In genomic region chr9:21961366-21961980, GRCm38 (mm10) we compare ENCODE assay signal across 8 mouse cellular contexts. TPM values are rescaled to one million over a fixed set of nuclear protein-coding genes. Genes with fewer than 3 reads are reported as not detected.
DNase-seq lines count a peak whose midpoint lies in the region; ATAC-seq and TF ChIP-seq lines count a peak whose summit lies in the region.

No protein-coding gene starts in this region.

- WGBS in embryonic facial prominence, embryonic 13.5 days, result 1% methylated on average over 35 of the region's 35 CpGs
- 3% methylated on average over 35 of the region's 35 CpGs for WGBS in intestine, embryonic 15.5 days
- 1% methylated on average over 35 of the region's 35 CpGs for WGBS in midbrain, embryonic 12.5 days

- peak overlapping the region; percentile 47 for H3K4me3 ChIP-seq in left cerebral cortex, adult 2 months
- H3K4me3 ChIP-seq in embryonic facial prominence, embryonic 13.5 days, result peak overlapping the region; percentile 49
- H3K4me3 ChIP-seq in intestine, embryonic 15.5 days (replicated peaks), result peak overlapping the region; percentile 40
- H3K4me3 ChIP-seq in midbrain, embryonic 12.5 days, result peak overlapping the region; percentile 39

- H3K4me1 ChIP-seq in embryonic facial prominence, embryonic 13.5 days, result peaks cover 36% of the 10 kb centered on the region
- H3K4me1 ChIP-seq in intestine, embryonic 15.5 days (replicated peaks), result peaks cover 27% of the 10 kb centered on the region
- peaks cover 31% of the 10 kb centered on the region for H3K4me1 ChIP-seq in midbrain, embryonic 12.5 days

- intact Hi-C loops in left cerebral cortex, adult 2 months (cut with DNase I), result no loop called here
- intact Hi-C loops in left cerebral cortex, postnatal 36 days (cut with DNase I), result loop anchor here (5.0 kb wide), 1 partner anchor 91 kb away; the partner anchor contains the start of gene Elavl3
- intact Hi-C loops in gastrocnemius, postnatal 36 days (cut with DNase I), result no loop called here

- DNase-seq in left cerebral cortex, adult 2 months (ENCODE audit: extremely low spot score in 1 of 2, low spot score in 2 of 2), result peak in 1 of 2 experiments; percentile 33
- DNase-seq in left cerebral cortex, adult 8-10 months (ENCODE audit: low spot score in 2 of 2), result no peak
- DNase-seq in left cerebral cortex, postnatal 36 days (ENCODE audit: low spot score in 2 of 2), result no peak
- DNase-seq in right cerebral cortex, postnatal 4 days, result no peak
- no peak for DNase-seq in gastrocnemius, postnatal 36 days

- peak overlapping the region; percentile 61 for H3K9ac ChIP-seq in embryonic facial prominence, embryonic 13.5 days
- no peak overlapping the region for H3K9ac ChIP-seq in intestine, embryonic 15.5 days
- H3K9ac ChIP-seq in midbrain, embryonic 12.5 days (replicated peaks), result no peak overlapping the region; the same call in 1 of the 2 replicates

- H3K36me3 ChIP-seq in embryonic facial prominence, embryonic 13.5 days, result peaks cover 7% of the 10 kb centered on the region; the same call in 1 of the 2 replicates
- no peaks in the 10 kb centered on the region for H3K36me3 ChIP-seq in intestine, embryonic 15.5 days
- H3K36me3 ChIP-seq in midbrain, embryonic 12.5 days, result no peaks in the 10 kb centered on the region

- ATAC-seq in embryonic facial prominence, embryonic 13.5 days (ENCODE audit: insufficient number of reproducible peaks, insufficient read depth, low FRiP score, low TSS enrichment, low read depth), result no peak
- ATAC-seq in intestine, embryonic 15.5 days, result no peak
- no peak for ATAC-seq in midbrain, embryonic 12.5 days (ENCODE audit: low FRiP score, low read depth)

- H3K4me2 ChIP-seq in embryonic facial prominence, embryonic 13.5 days, result peak overlapping the region; percentile 84
- H3K4me2 ChIP-seq in intestine, embryonic 15.5 days (replicated peaks), result peak overlapping the region; percentile 95
- H3K4me2 ChIP-seq in midbrain, embryonic 12.5 days (replicated peaks), result peak overlapping the region; percentile 63

- peaks cover 59% of the 10 kb centered on the region for H3K27me3 ChIP-seq in embryonic facial prominence, embryonic 13.5 days
- peaks cover 41% of the 10 kb centered on the region for H3K27me3 ChIP-seq in intestine, embryonic 15.5 days (replicated peaks)
- H3K27me3 ChIP-seq in midbrain, embryonic 12.5 days, result peaks cover 59% of the 10 kb centered on the region

- no peak for TF ChIP-seq CTCF in left cerebral cortex, adult 2 months (IDR thresholded peaks at IDR 0.05)

- peak overlapping the region; percentile 70; the same call in 1 of the 2 replicates for H3K27ac ChIP-seq in left cerebral cortex, adult 2 months
- H3K27ac ChIP-seq in embryonic facial prominence, embryonic 13.5 days, result no peak overlapping the region
- no peak overlapping the region for H3K27ac ChIP-seq in intestine, embryonic 15.5 days
- no peak overlapping the region for H3K27ac ChIP-seq in midbrain, embryonic 12.5 days (replicated peaks)

- H3K9me3 ChIP-seq in embryonic facial prominence, embryonic 13.5 days, result no peaks in the 10 kb centered on the region
- H3K9me3 ChIP-seq in intestine, embryonic 15.5 days, result no peaks in the 10 kb centered on the region
- H3K9me3 ChIP-seq in midbrain, embryonic 12.5 days, result no peaks in the 10 kb centered on the region

RNA-seq across cellular contexts. Expression of gene Epor, which starts 1.8 kb away (rescaled TPM):
- 10 to 100 TPM; 10.2 to 12.1 TPM for total RNA-seq in left cerebral cortex, adult 2 months (2021)
- 10 to 100 TPM; 12.9 to 15.3 (median 14.4) TPM for total RNA-seq in left cerebral cortex, adult 8-10 months (2022)
- polyA plus RNA-seq in embryonic facial prominence, embryonic 13.5 days (2015; fragmentation: Nextera tagmentation; extraction: Ambion mirVana), result 8.5 and 9.3 TPM in 2 replicates
- 4.0 and 4.3 TPM in 2 replicates for polyA plus RNA-seq in intestine, embryonic 15.5 days (2015; fragmentation: Nextera tagmentation; extraction: Ambion mirVana)
- 3.0 and 3.4 TPM in 2 replicates for polyA plus RNA-seq in midbrain, embryonic 12.5 days (2016; fragmentation: Nextera tagmentation; extraction: Ambion mirVana)
- total RNA-seq in left cerebral cortex, postnatal 36 days (2021), result 10 to 100 TPM in 1 of 2 experiments, 1 to 10 TPM in 1; 7.7 to 11.6 TPM
- under 1 TPM; 0.23 to 0.59 TPM for total RNA-seq in gastrocnemius, postnatal 36 days (2021)

RNA-seq across cellular contexts. Expression of gene Swsap1, which starts 5.9 kb away (rescaled TPM):
- 10 to 100 TPM; 12.7 to 14.0 TPM for total RNA-seq in left cerebral cortex, adult 2 months (2021)
- total RNA-seq in left cerebral cortex, adult 8-10 months (2022), result 10 to 100 TPM; 13.2 to 15.0 (median 14.8) TPM
- polyA plus RNA-seq in embryonic facial prominence, embryonic 13.5 days (2015; fragmentation: Nextera tagmentation; extraction: Ambion mirVana), result 5.2 and 7.3 TPM in 2 replicates
- 5.2 and 5.7 TPM in 2 replicates for polyA plus RNA-seq in intestine, embryonic 15.5 days (2015; fragmentation: Nextera tagmentation; extraction: Ambion mirVana)
- 7.8 and 8.1 TPM in 2 replicates for polyA plus RNA-seq in midbrain, embryonic 12.5 days (2016; fragmentation: Nextera tagmentation; extraction: Ambion mirVana)
- 10 to 100 TPM; 14.8 to 15.2 TPM for total RNA-seq in left cerebral cortex, postnatal 36 days (2021)
- total RNA-seq in gastrocnemius, postnatal 36 days (2021), result 1 to 10 TPM; 1.4 to 2.2 TPM

RNA-seq across cellular contexts. Expression of gene Plppr2, which starts 24.6 kb away (rescaled TPM):
- total RNA-seq in left cerebral cortex, adult 2 months (2021), result 100 to 1,000 TPM; 181 to 183 TPM
- total RNA-seq in left cerebral cortex, adult 8-10 months (2022), result 100 to 1,000 TPM; 133 to 152 (median 147) TPM
- 12.7 and 14.5 TPM in 2 replicates for polyA plus RNA-seq in embryonic facial prominence, embryonic 13.5 days (2015; fragmentation: Nextera tagmentation; extraction: Ambion mirVana)
- 6.9 and 7.0 TPM in 2 replicates for polyA plus RNA-seq in intestine, embryonic 15.5 days (2015; fragmentation: Nextera tagmentation; extraction: Ambion mirVana)
- 45.6 and 47.0 TPM in 2 replicates for polyA plus RNA-seq in midbrain, embryonic 12.5 days (2016; fragmentation: Nextera tagmentation; extraction: Ambion mirVana)
- total RNA-seq in left cerebral cortex, postnatal 36 days (2021), result 100 to 1,000 TPM; 193 to 201 TPM
- total RNA-seq in gastrocnemius, postnatal 36 days (2021), result under 1 TPM; 0.49 to 0.64 TPM

RNA-seq across cellular contexts. Expression of gene Rgl3, which starts 27.8 kb away (rescaled TPM):
- 1 to 10 TPM; 2.1 to 3.1 TPM for total RNA-seq in left cerebral cortex, adult 2 months (2021)
- 1 to 10 TPM; 2.7 to 4.4 (median 3.2) TPM for total RNA-seq in left cerebral cortex, adult 8-10 months (2022)
- 0.59 and 0.94 TPM in 2 replicates for polyA plus RNA-seq in embryonic facial prominence, embryonic 13.5 days (2015; fragmentation: Nextera tagmentation; extraction: Ambion mirVana)
- 1.6 and 1.7 TPM in 2 replicates for polyA plus RNA-seq in intestine, embryonic 15.5 days (2015; fragmentation: Nextera tagmentation; extraction: Ambion mirVana)
- polyA plus RNA-seq in midbrain, embryonic 12.5 days (2016; fragmentation: Nextera tagmentation; extraction: Ambion mirVana), result 2.7 TPM in 2 replicates
- 1 to 10 TPM; 1.7 to 2.5 TPM for total RNA-seq in left cerebral cortex, postnatal 36 days (2021)
- total RNA-seq in gastrocnemius, postnatal 36 days (2021), result under 1 TPM; 0.28 to 0.42 TPM

RNA-seq across cellular contexts. Expression of gene Tmem205, which starts 34.1 kb away (rescaled TPM):
- total RNA-seq in left cerebral cortex, adult 2 months (2021), result 10 to 100 TPM; 31.4 to 35.5 TPM
- 10 to 100 TPM; 36.3 to 42.6 (median 39.4) TPM for total RNA-seq in left cerebral cortex, adult 8-10 months (2022)
- 44.5 and 46.7 TPM in 2 replicates for polyA plus RNA-seq in embryonic facial prominence, embryonic 13.5 days (2015; fragmentation: Nextera tagmentation; extraction: Ambion mirVana)
- polyA plus RNA-seq in intestine, embryonic 15.5 days (2015; fragmentation: Nextera tagmentation; extraction: Ambion mirVana), result 71.7 and 81.7 TPM in 2 replicates
- polyA plus RNA-seq in midbrain, embryonic 12.5 days (2016; fragmentation: Nextera tagmentation; extraction: Ambion mirVana), result 32.7 and 36.9 TPM in 2 replicates
- 10 to 100 TPM; 32.8 to 38.5 TPM for total RNA-seq in left cerebral cortex, postnatal 36 days (2021)
- total RNA-seq in gastrocnemius, postnatal 36 days (2021), result 10 to 100 TPM in 1 of 2 experiments, 1 to 10 TPM in 1; 7.8 to 10.5 TPM

Comparison
In these comparisons a context has a peak if more than half of its experiments do, and no peak if none do; other contexts are left out.
1. RNA of gene Epor, which starts 1.8 kb away (total RNA-seq): 12.9 to 15.3 TPM in left cerebral cortex, adult 8-10 months, 10.2 to 12.1 TPM in left cerebral cortex, adult 2 months and 7.7 to 11.6 TPM in left cerebral cortex, postnatal 36 days; 0.23 to 0.59 TPM in gastrocnemius, postnatal 36 days; every median in the first group is over 4 times any median in the second.
2. RNA of gene Swsap1, which starts 5.9 kb away (total RNA-seq): 14.8 to 15.2 TPM in left cerebral cortex, postnatal 36 days, 13.2 to 15.0 TPM in left cerebral cortex, adult 8-10 months and 12.7 to 14.0 TPM in left cerebral cortex, adult 2 months; 1.4 to 2.2 TPM in gastrocnemius, postnatal 36 days; every median in the first group is over 4 times any median in the second.
3. RNA of gene Plppr2, which starts 24.6 kb away (total RNA-seq): 193 to 201 TPM in left cerebral cortex, postnatal 36 days, 181 to 183 TPM in left cerebral cortex, adult 2 months and 133 to 152 TPM in left cerebral cortex, adult 8-10 months; 0.49 to 0.64 TPM in gastrocnemius, postnatal 36 days; every median in the first group is over 10 times any median in the second.
4. Peak in every context shown above with its lines, with median percentiles within 50 percentile points of each other: H3K4me3 ChIP-seq and H3K4me2 ChIP-seq.